Mouse (Mus musculus) heart, postnatal 0 days (tissue): Measurements from ENCODE around the gene Fam53b.

Experiments used
- CTCF ChIP-seq: IDR thresholded peaks from 2 replicates; pipeline ENCODE4 v1.5.1; 2016; ENCODE audit warnings: antibody characterized with exemption, control low read depth, low read depth
- EP300 ChIP-seq: IDR thresholded peaks from 2 replicates; pipeline ENCODE4 v1.6.1; 2016; ENCODE audit warnings: antibody characterized with exemption, low read depth

- TF ChIP-seq CTCF (no peak), EP300 (no peak)
Measured at GRCm38 (mm10) chr7:132701412-132701811, 112.3 kb downstream of the Fam53b start.
